Mouse (Mus musculus) myocyte (in vitro differentiated cells): ENCODE data around the gene Dpp7.

Experiments used
- MAX ChIP-seq: IDR thresholded peaks from one replicate; pipeline ENCODE4 v1.6.1; 2011; ENCODE audit warnings: low read depth, mild to moderate bottlenecking, control low read depth
- MYOD1 ChIP-seq, 3 experiments: IDR thresholded peaks; one replicate each; pipeline ENCODE4 v1.6.1; 2011; ENCODE audit warnings: control low read depth in 2 of 3, low read depth in 2 of 3, mild to moderate bottlenecking in 2 of 3, moderate library complexity in 1 of 3; ENCODE audit not compliant: insufficient read length in 2 of 3, control insufficient read depth in 1 of 3
- MYOG ChIP-seq, 3 experiments: IDR thresholded peaks; one replicate each; pipeline ENCODE4 v1.6.1; 2011; ENCODE audit warnings: control low read depth in 2 of 3, low read depth in 2 of 3, mild to moderate bottlenecking in 2 of 3; ENCODE audit not compliant: insufficient read length in 2 of 3, control insufficient read depth in 1 of 3, insufficient read depth in 1 of 3
- POLR2A ChIP-seq: IDR thresholded peaks from one replicate; pipeline ENCODE4 v1.6.1; 2011; ENCODE audit warnings: low read depth, mild to moderate bottlenecking, control low read depth, moderate library complexity; ENCODE audit not compliant: insufficient read length
- POLR2AphosphoS2 ChIP-seq: IDR thresholded peaks from one replicate; pipeline ENCODE4 v1.6.1; 2011; ENCODE audit warnings: low read depth, control low read depth; ENCODE audit not compliant: insufficient read length
- TCF12 ChIP-seq: IDR thresholded peaks from one replicate; pipeline ENCODE4 v1.6.1; 2011; ENCODE audit warnings: mild to moderate bottlenecking, control low read depth; ENCODE audit not compliant: poor library complexity, insufficient read depth, severe bottlenecking
- TCF3 ChIP-seq: IDR thresholded peaks from one replicate; pipeline ENCODE4 v1.6.1; 2011; ENCODE audit warnings: low read depth, control low read depth; ENCODE audit not compliant: insufficient read length
- USF1 ChIP-seq: IDR thresholded peaks from one replicate; pipeline ENCODE4 v1.6.1; 2011; ENCODE audit warnings: low read depth, mild to moderate bottlenecking, control low read depth, moderate library complexity

DNA sequence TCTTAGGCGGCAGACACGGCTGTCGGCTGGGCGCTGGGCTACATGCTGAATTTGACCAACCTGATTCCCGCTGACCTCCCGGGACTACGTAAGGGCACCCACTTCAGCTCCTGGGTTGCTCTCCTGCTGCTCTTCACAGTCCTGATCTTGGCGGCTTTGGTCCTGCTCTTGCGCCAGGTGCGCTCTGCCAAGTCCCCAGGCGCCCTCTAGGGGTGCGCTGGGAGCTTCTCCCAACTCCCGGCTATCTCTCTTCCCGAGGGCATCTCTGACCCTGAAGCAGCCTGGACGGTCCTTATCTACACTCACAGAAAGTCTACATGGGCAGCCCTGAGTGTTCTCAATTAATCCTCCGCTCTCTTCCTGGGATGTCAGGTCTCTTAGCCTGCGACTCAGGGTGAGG is 44.6 kb upstream of the Dpp7 start:
- no peak for TF ChIP-seq POLR2A
- TF ChIP-seq TCF12, result no peak
- no peak for TF ChIP-seq POLR2AphosphoS2
- no peak for TF ChIP-seq USF1
- peak in 1 of 3 experiments; percentile 13 for TF ChIP-seq MYOD1 (IDR thresholded peaks at IDR 0.05; ENCODE audit: control insufficient read depth in 1 of 3, insufficient read length in 2 of 3, low read depth in 2 of 3)
- no peak for TF ChIP-seq TCF3
- no peak for TF ChIP-seq MAX
- TF ChIP-seq MYOG (IDR thresholded peaks at IDR 0.05; ENCODE audit: control insufficient read depth in 1 of 3, insufficient read depth in 1 of 3, insufficient read length in 2 of 3, low read depth in 2 of 3), result no peak
